Comparison of ENCODE assay signal across 18 mouse cellular contexts in the genomic region with DNA sequence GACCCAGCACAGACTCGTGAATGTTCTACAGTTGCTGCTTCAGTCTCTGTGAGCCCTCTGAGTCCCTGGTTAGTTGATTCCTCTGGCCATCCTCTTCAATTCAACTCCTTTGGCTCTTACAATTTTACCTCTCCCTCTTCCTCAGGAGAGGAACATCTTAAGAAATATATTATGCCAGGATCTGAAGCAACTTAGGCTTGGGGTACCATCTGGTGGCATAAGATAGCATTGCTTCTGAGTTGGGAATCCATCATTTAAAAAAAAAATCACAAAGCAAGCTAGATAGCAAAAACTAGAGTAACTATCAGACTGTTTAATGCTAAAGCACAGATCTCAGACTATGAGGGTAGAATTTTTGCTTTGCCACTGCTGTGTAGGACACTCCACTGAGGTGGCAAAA. TPM values are rescaled to one million over a fixed set of nuclear protein-coding genes. Genes with fewer than 3 reads are reported as not detected.
A peak's percentile ranks its signal among the peaks of the same experiment; 100 is the strongest.
DNase-seq lines count a peak whose midpoint lies in the region; ATAC-seq and TF ChIP-seq lines count a peak whose summit lies in the region.
"Had no signal": no experiment of that assay in that cellular context is flagged by ENCODE, and none has a peak within 500 bp of the region (broad histone marks: within the 10 kb centered on the region; RNA-seq: fewer than 3 reads in every experiment).

No protein-coding gene starts in this region.

- no peak overlapping the region for H3K4me3 ChIP-seq in layer of hippocampus, adult 2 months
- H3K4me3 ChIP-seq in stomach, postnatal 0 days (ENCODE audit: low read depth, low read length) = no peak overlapping the region
- H3K4me3 ChIP-seq: embryonic facial prominence, embryonic 13.5 days; limb, embryonic 15.5 days had no signal

- intact Hi-C loops in heart, postnatal 14 days (cut with DNase I) = no loop called here

- H3K4me2 ChIP-seq in stomach, postnatal 0 days (replicated peaks; ENCODE audit: low read depth) = no peak overlapping the region
- H3K4me2 ChIP-seq: embryonic facial prominence, embryonic 13.5 days; limb, embryonic 15.5 days had no signal

- TF ChIP-seq EP300 in stomach, postnatal 0 days (optimal IDR thresholded peaks at IDR 0.05) = no peak

- no peaks in the 10 kb centered on the region for H3K9me3 ChIP-seq in stomach, postnatal 0 days (ENCODE audit: control insufficient read depth, low read length)
- H3K9me3 ChIP-seq: embryonic facial prominence, embryonic 13.5 days; limb, embryonic 15.5 days had no signal

- peak; percentile 13 to 27 for DNase-seq in cerebellum, postnatal 10 days
- no peak for DNase-seq in cerebellum, adult 18-20 months
- peak in 1 of 2 experiments; percentile 10 for DNase-seq in layer of hippocampus, adult 2 months (ENCODE audit: low spot score in 2 of 2)
- no peak for DNase-seq in layer of hippocampus, adult 9-10 months (ENCODE audit: low spot score)
- peak; percentile 29 to 47 for DNase-seq in right cerebral cortex, adult 2 months (ENCODE audit: low spot score in 2 of 2)
- DNase-seq in right cerebral cortex, postnatal 14 days = no peak
- no peak for DNase-seq in stomach, postnatal 0 days (ENCODE audit: low spot score)
- DNase-seq in heart, postnatal 14 days = no peak
- DNase-seq: heart, adult 11 months; kidney, adult 18-20 months; lung, postnatal 10 days; retina, postnatal 1 day had no signal

- H3K36me3 ChIP-seq in stomach, postnatal 0 days (ENCODE audit: control insufficient read depth, insufficient read depth, low read length) = no peaks in the 10 kb centered on the region
- H3K36me3 ChIP-seq: embryonic facial prominence, embryonic 13.5 days; G1E; limb, embryonic 15.5 days had no signal

- no peak overlapping the region for H3K27ac ChIP-seq in layer of hippocampus, adult 2 months
- H3K27ac ChIP-seq in stomach, postnatal 0 days (replicated peaks) = no peak overlapping the region
- H3K27ac ChIP-seq: embryonic facial prominence, embryonic 13.5 days; limb, embryonic 15.5 days had no signal

- no peaks in the 10 kb centered on the region for H3K27me3 ChIP-seq in stomach, postnatal 0 days (ENCODE audit: control insufficient read depth, insufficient read depth, low read length)
- H3K27me3 ChIP-seq: embryonic facial prominence, embryonic 13.5 days; limb, embryonic 15.5 days had no signal

- TF ChIP-seq CTCF in layer of hippocampus, adult 2 months (conservative IDR thresholded peaks at IDR 0.05) = peak; percentile 75
- TF ChIP-seq CTCF in stomach, postnatal 0 days (IDR thresholded peaks at IDR 0.05; ENCODE audit: low read depth) = peak; percentile 69

- ATAC-seq in stomach, postnatal 0 days (ENCODE audit: low FRiP score, low TSS enrichment) = no peak
- ATAC-seq: midbrain, embryonic 16.5 days had no signal

- no peaks in the 10 kb centered on the region for H3K4me1 ChIP-seq in stomach, postnatal 0 days (replicated peaks; ENCODE audit: control insufficient read depth, insufficient read depth)
- H3K4me1 ChIP-seq: embryonic facial prominence, embryonic 13.5 days; limb, embryonic 15.5 days had no signal

- H3K9ac ChIP-seq in stomach, postnatal 0 days (ENCODE audit: low read length) = no peak overlapping the region
- H3K9ac ChIP-seq: embryonic facial prominence, embryonic 13.5 days; limb, embryonic 15.5 days had no signal

- 79% methylated on average over 1 of the region's 1 CpGs for WGBS in stomach, postnatal 0 days

RNA-seq across cellular contexts. Expression of gene Serpinb8, which starts 27.7 kb away (rescaled TPM):
- 1 to 10 TPM; 2.0 to 2.1 TPM for total RNA-seq in layer of hippocampus, adult 2 months (2021)
- 34.6 and 37.4 TPM in 2 replicates for polyA plus RNA-seq in stomach, postnatal 0 days (2015; fragmentation: Nextera tagmentation; extraction: Ambion mirVana)
- total RNA-seq in heart, postnatal 14 days (2021) = 1 to 10 TPM; 2.6 to 3.1 TPM
- polyA plus RNA-seq: neural tube, embryonic 14.5 days had no signal

RNA-seq across cellular contexts. Expression of gene Serpinb2, which starts 50.9 kb away (rescaled TPM):
- not detected for total RNA-seq in layer of hippocampus, adult 2 months (2021)
- polyA plus RNA-seq in stomach, postnatal 0 days (2015; fragmentation: Nextera tagmentation; extraction: Ambion mirVana) = 37.2 and 41.3 TPM in 2 replicates
- total RNA-seq in heart, postnatal 14 days (2021) = under 1 TPM; 0.57 to 0.78 TPM
- total RNA-seq: G1E; layer of hippocampus, adult 18-20 months had no signal
- polyA plus RNA-seq: midbrain, embryonic 16.5 days had no signal

Comparison
In these comparisons a context has a peak if more than half of its experiments do, and no peak if none do; other contexts are left out.
1. DNase-seq: peak in cerebellum, postnatal 10 days (2 of 2) and right cerebral cortex, adult 2 months (2 of 2); none in cerebellum, adult 18-20 months (0 of 2), layer of hippocampus, adult 9-10 months (single experiment), right cerebral cortex, postnatal 14 days (single experiment), stomach, postnatal 0 days (single experiment) and heart, postnatal 14 days (0 of 2).